Mouse (Mus musculus) NIH3T3 (cell line): ENCODE results near the gene Olfr671.
"Not testable (repeated sequence)": the region's sequence is repeated elsewhere in the genome, so short reads cannot be mapped to it uniquely, and the experiment has no call there.

Experiments used
- DNase-seq: peaks from one replicate; pipeline ENCODE4 v3.0.0-alpha.2; 2012; ENCODE audit warnings: low read depth

Olfr671 gene

GRCm38 (mm10) chr7:104979026-104979425 is at the start of gene Olfr671:
TSS of gene Olfr671 (minus strand) at chr7:104979126.
- no peak for DNase-seq

GRCm38 (mm10) chr7:105028360-105028759 is 49.4 kb upstream of the Olfr671 start, which contains the start of gene Olfr675:
TSS of gene Olfr675 (minus strand) at chr7:105028460.
- DNase-seq = no peak

GRCm38 (mm10) chr7:105022530-105022929 is 43.6 kb upstream of the Olfr671 start:
- DNase-seq = peak; percentile 60

- no peak for DNase-seq
Measured at GRCm38 (mm10) chr7:105001929-105002328, 23.0 kb upstream of the Olfr671 start, which contains the start of gene Olfr672. TSS of gene Olfr672 (minus strand) at chr7:105002029.

GRCm38 (mm10) chr7:104972507-104972906 is 6.4 kb downstream of the Olfr671 start:
- peak; percentile 41 for DNase-seq

- no peak for DNase-seq
Measured at GRCm38 (mm10) chr7:104962520-104962919, 16.4 kb downstream of the Olfr671 start, which contains the start of gene Olfr670. TSS of gene Olfr670 (minus strand) at chr7:104962620.

GRCm38 (mm10) chr7:104950234-104950633 is 28.7 kb downstream of the Olfr671 start:
- DNase-seq = not testable (repeated sequence)

GRCm38 (mm10) chr7:104933940-104934339 is 45.0 kb downstream of the Olfr671 start, which contains the start of gene Olfr669:
TSS of gene Olfr669 (plus strand) at chr7:104934240.
- DNase-seq = no peak

GRCm38 (mm10) chr7:104927957-104928356 is 51.0 kb downstream of the Olfr671 start, which contains the start of gene Olfr668:
TSS of gene Olfr668 (minus strand) at chr7:104928057.
- no peak for DNase-seq
